Mouse (Mus musculus): ENCODE measurements around the gene Kdm4b. TPM values are rescaled to one million over a fixed set of nuclear protein-coding genes. Genes with fewer than 3 reads are reported as not detected.

Kdm4b gene
- polyA plus RNA-seq, 1 experiment from 2014 or later = 13.5 TPM

DNA sequence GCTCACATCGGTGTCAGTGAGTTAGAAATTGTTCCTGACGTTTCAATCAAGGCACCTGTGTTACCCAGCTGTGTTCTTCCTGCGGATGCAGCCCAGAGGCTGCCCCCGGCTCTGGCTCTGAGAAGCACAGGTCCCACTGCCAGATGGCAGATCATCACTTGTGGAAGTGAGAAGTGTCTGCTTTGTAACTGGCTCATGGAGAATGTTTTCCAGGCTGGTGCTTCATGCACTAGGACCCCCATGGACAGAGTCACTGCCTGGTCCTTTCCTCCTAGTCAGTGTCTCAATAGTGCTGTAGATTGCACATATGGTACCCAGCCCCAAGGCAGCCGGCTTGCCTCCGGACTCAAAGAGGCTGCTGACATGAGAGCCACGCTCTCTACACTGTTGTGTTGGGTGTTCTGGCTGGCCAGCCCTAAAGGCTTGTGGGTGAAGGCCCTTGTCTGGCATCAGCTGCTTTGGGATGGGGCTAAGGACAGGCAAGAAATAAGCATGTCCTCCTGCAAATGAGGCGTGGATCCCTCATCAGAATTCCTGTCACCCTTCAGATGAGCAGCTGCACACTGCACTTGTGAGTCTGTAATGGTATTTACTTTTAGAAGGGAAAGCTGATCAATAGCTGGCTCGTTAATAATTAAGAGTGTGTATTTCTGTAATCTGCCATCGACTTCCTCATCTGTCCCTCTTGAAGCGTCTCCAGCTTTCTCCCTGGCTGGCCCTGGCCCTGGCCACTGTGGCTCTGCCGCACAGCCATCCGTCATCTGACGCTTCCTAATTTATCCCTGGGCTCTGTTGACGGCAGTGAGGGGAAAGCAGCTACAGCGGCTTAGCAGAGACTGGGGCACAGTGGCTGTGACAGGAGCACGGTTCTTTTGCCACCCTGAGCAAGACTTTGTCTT is 47.5 kb downstream of the Kdm4b start:
- Histone ChIP-seq H3K4me3 (ENCODE audit: low read depth, low read length) (no peak overlapping the region), H3K9me3 (ENCODE audit: control insufficient read depth, low read length) (no peaks in the 10 kb centered on the region), H3K27me3 (ENCODE audit: control insufficient read depth, insufficient read depth, low read length) (no peaks in the 10 kb centered on the region), H3K9ac (ENCODE audit: low read length) (no peak overlapping the region), H3K4me2 (replicated peaks; ENCODE audit: low read depth) (no peak overlapping the region), H3K4me1 (replicated peaks; ENCODE audit: control insufficient read depth, insufficient read depth) (no peaks in the 10 kb centered on the region), H3K27ac (replicated peaks) (no peak overlapping the region), H3K36me3 (ENCODE audit: control insufficient read depth, insufficient read depth, low read length) (peaks cover 15% of the 10 kb centered on the region)
- TF ChIP-seq CTCF (IDR thresholded peaks at IDR 0.05; ENCODE audit: low read depth) (no peak), EP300 (optimal IDR thresholded peaks at IDR 0.05) (no peak)
- no peak for ATAC-seq (ENCODE audit: low FRiP score, low TSS enrichment)
- DNase-seq (ENCODE audit: low spot score) = no peak
- 71% methylated on average over 17 of the region's 17 CpGs for WGBS

DNA sequence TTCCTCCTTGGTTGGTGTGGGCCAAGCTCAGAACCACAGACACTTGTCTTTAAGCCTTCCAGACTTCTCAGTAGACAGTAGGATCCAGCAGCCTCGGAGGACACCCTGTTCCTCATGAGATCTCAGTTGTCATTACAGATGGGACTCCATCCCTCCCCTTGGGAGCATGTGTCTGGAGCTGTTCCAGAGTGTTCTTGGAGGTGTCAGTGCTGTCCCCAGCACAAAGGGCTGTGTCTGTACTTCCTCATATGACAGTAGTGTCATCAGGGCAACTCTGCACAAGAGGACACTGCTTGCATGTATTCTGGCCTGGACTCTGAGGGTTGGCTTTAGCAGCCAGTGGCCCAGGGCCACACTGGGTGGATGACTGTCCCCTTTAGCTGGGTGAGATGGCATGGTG is 49.0 kb downstream of the Kdm4b start:
- Histone ChIP-seq H3K9ac (ENCODE audit: low read length) (no peak overlapping the region), H3K27me3 (ENCODE audit: control insufficient read depth, insufficient read depth, low read length) (no peaks in the 10 kb centered on the region), H3K36me3 (ENCODE audit: control insufficient read depth, insufficient read depth, low read length) (peaks cover 20% of the 10 kb centered on the region), H3K4me3 (ENCODE audit: low read depth, low read length) (no peak overlapping the region), H3K4me1 (replicated peaks; ENCODE audit: control insufficient read depth, insufficient read depth) (no peaks in the 10 kb centered on the region), H3K27ac (replicated peaks) (no peak overlapping the region), H3K9me3 (ENCODE audit: control insufficient read depth, low read length) (no peaks in the 10 kb centered on the region), H3K4me2 (replicated peaks; ENCODE audit: low read depth) (no peak overlapping the region)
- ATAC-seq (ENCODE audit: low FRiP score, low TSS enrichment) (no peak), DNase-seq (ENCODE audit: low spot score) (no peak)
- TF ChIP-seq EP300 (optimal IDR thresholded peaks at IDR 0.05) = no peak
- WGBS = 75% methylated on average over 1 of the region's 1 CpGs

DNA sequence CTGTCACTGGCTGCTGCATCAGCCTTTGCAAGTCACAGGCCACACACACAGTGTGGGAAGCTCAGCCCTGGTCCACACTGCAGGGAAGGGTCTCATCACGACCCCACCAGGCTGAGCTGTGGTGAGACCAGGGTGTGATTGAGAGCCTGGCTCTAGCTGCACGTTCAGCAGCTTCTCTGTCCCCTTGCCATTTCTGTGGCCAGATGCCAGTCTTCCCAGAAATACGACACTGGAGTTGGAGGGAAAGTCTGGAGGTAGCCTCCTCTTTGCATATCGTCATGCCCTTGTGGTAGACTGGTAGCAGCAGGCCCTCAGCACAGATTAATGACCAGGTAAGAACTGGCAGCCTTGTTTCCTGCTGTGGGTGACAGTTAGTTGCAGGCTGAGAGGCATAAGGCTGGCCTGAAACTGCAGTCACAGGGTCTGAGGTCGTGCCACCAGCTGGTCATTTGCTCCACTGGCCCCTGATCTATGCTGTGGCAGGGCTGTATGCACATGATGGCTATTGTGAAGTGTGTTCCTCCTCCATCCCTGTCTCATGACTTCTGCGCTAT is 53.5 kb downstream of the Kdm4b start:
- H3K36me3 ChIP-seq (ENCODE audit: control insufficient read depth, insufficient read depth, low read length) = peaks cover 17% of the 10 kb centered on the region; the same call in 1 of the 2 replicates
- 80% methylated on average over 6 of the region's 6 CpGs for WGBS
- H3K4me3 ChIP-seq (ENCODE audit: low read depth, low read length) = no peak overlapping the region
- H3K9ac ChIP-seq (ENCODE audit: low read length) = no peak overlapping the region
- no peaks in the 10 kb centered on the region for H3K27me3 ChIP-seq (ENCODE audit: control insufficient read depth, insufficient read depth, low read length)
- DNase-seq (ENCODE audit: low spot score) (no peak), ATAC-seq (ENCODE audit: low FRiP score, low TSS enrichment) (no peak)
- H3K27ac ChIP-seq (replicated peaks) = no peak overlapping the region
- H3K4me1 ChIP-seq (replicated peaks; ENCODE audit: control insufficient read depth, insufficient read depth) = no peaks in the 10 kb centered on the region
- no peaks in the 10 kb centered on the region for H3K9me3 ChIP-seq (ENCODE audit: control insufficient read depth, low read length)
- TF ChIP-seq EP300 (optimal IDR thresholded peaks at IDR 0.05) (no peak), CTCF (IDR thresholded peaks at IDR 0.05; ENCODE audit: low read depth) (no peak)
- no peak overlapping the region for H3K4me2 ChIP-seq (replicated peaks; ENCODE audit: low read depth)

GRCm38 (mm10) chr17:56380286-56380685 is 54.4 kb downstream of the Kdm4b start:
- 61% methylated on average over 6 of the region's 6 CpGs for WGBS
- peaks cover 24% of the 10 kb centered on the region; the same call in 1 of the 2 replicates for H3K36me3 ChIP-seq (ENCODE audit: control insufficient read depth, insufficient read depth, low read length)
- no peaks in the 10 kb centered on the region for H3K27me3 ChIP-seq (ENCODE audit: control insufficient read depth, insufficient read depth, low read length)
- H3K4me2 ChIP-seq (replicated peaks; ENCODE audit: low read depth) = no peak overlapping the region
- no peak for ATAC-seq (ENCODE audit: low FRiP score, low TSS enrichment)
- H3K9me3 ChIP-seq (ENCODE audit: control insufficient read depth, low read length) = no peaks in the 10 kb centered on the region
- no peak overlapping the region for H3K4me3 ChIP-seq (ENCODE audit: low read depth, low read length)
- DNase-seq (ENCODE audit: low spot score) = no peak
- TF ChIP-seq CTCF (IDR thresholded peaks at IDR 0.05; ENCODE audit: low read depth) (no peak), EP300 (optimal IDR thresholded peaks at IDR 0.05) (no peak)
- H3K4me1 ChIP-seq (replicated peaks; ENCODE audit: control insufficient read depth, insufficient read depth) = no peaks in the 10 kb centered on the region
- H3K9ac ChIP-seq (ENCODE audit: low read length) = no peak overlapping the region
- H3K27ac ChIP-seq (replicated peaks) = no peak overlapping the region

GRCm38 (mm10) chr17:56381183-56381582 is 55.3 kb downstream of the Kdm4b start:
- DNase-seq (ENCODE audit: low spot score) = no peak
- Histone ChIP-seq H3K4me3 (ENCODE audit: low read depth, low read length) (no peak overlapping the region), H3K27me3 (ENCODE audit: control insufficient read depth, insufficient read depth, low read length) (no peaks in the 10 kb centered on the region), H3K9ac (ENCODE audit: low read length) (no peak overlapping the region), H3K27ac (replicated peaks) (no peak overlapping the region), H3K36me3 (ENCODE audit: control insufficient read depth, insufficient read depth, low read length) (peaks cover 31% of the 10 kb centered on the region), H3K4me2 (replicated peaks; ENCODE audit: low read depth) (no peak overlapping the region), H3K4me1 (replicated peaks; ENCODE audit: control insufficient read depth, insufficient read depth) (no peaks in the 10 kb centered on the region), H3K9me3 (ENCODE audit: control insufficient read depth, low read length) (no peaks in the 10 kb centered on the region)
- WGBS = 91% methylated on average over 5 of the region's 5 CpGs
- ATAC-seq (ENCODE audit: low FRiP score, low TSS enrichment) = no peak
- TF ChIP-seq EP300 (optimal IDR thresholded peaks at IDR 0.05) (no peak), CTCF (IDR thresholded peaks at IDR 0.05; ENCODE audit: low read depth) (no peak)

- Histone ChIP-seq H3K27ac (replicated peaks) (no peak overlapping the region), H3K27me3 (ENCODE audit: control insufficient read depth, insufficient read depth, low read length) (no peaks in the 10 kb centered on the region), H3K4me2 (replicated peaks; ENCODE audit: low read depth) (no peak overlapping the region), H3K4me3 (ENCODE audit: low read depth, low read length) (no peak overlapping the region), H3K4me1 (replicated peaks; ENCODE audit: control insufficient read depth, insufficient read depth) (no peaks in the 10 kb centered on the region), H3K36me3 (ENCODE audit: control insufficient read depth, insufficient read depth, low read length) (peaks cover 27% of the 10 kb centered on the region), H3K9ac (ENCODE audit: low read length) (no peak overlapping the region), H3K9me3 (ENCODE audit: control insufficient read depth, low read length) (no peaks in the 10 kb centered on the region)
- 71% methylated on average over 8 of the region's 8 CpGs for WGBS
- ATAC-seq (ENCODE audit: low FRiP score, low TSS enrichment) (no peak), DNase-seq (ENCODE audit: low spot score) (no peak)
- TF ChIP-seq CTCF (IDR thresholded peaks at IDR 0.05; ENCODE audit: low read depth) = no peak
These were observed 57.1 kb downstream of the Kdm4b start for GRCm38 (mm10) chr17:56382997-56383396.
